Mouse (Mus musculus): ENCODE results near the gene M1ap. TPM values are rescaled to one million over a fixed set of nuclear protein-coding genes. Genes with fewer than 3 reads are reported as not detected.

The M1ap gene
- total and polyA plus RNA-seq, 2 experiments: 0.17 TPM; not detected in 1

- WGBS: 89% methylated on average over 6 of the region's 6 CpGs
- no peaks in the 10 kb centered on the region for H3K4me1 ChIP-seq (ENCODE audit: control insufficient read depth, insufficient read depth, low read length)
- no peaks in the 10 kb centered on the region for H3K27me3 ChIP-seq (ENCODE audit: control insufficient read depth, insufficient read depth, low read length)
- no peaks in the 10 kb centered on the region for H3K36me3 ChIP-seq (ENCODE audit: control insufficient read depth, insufficient read depth, low read length)
- no peak overlapping the region for H3K27ac ChIP-seq (replicated peaks; ENCODE audit: insufficient read depth, low read depth, low read length)
- TF ChIP-seq CTCF (IDR thresholded peaks at IDR 0.05; ENCODE audit: low read depth, low read length) (no peak), POLR2A (IDR thresholded peaks at IDR 0.05; ENCODE audit: extremely low read depth, insufficient read depth, low read length) (no peak)
- H3K4me3 ChIP-seq (ENCODE audit: insufficient read depth, low read depth, low read length): no peak overlapping the region
- no peak for DNase-seq (ENCODE audit: extremely low read depth, low read depth, low spot score)
- no peaks in the 10 kb centered on the region for H3K79me2 ChIP-seq (ENCODE audit: control insufficient read depth, insufficient read depth, low read length)
- H3K9ac ChIP-seq (ENCODE audit: low read depth, low read length): no peak overlapping the region
Observed at GRCm38 (mm10) chr6:83011756-83012155, 65.1 kb downstream of the M1ap start.

GRCm38 (mm10) chr6:83013444-83013843, 66.7 kb downstream of the M1ap start:
- H3K36me3 ChIP-seq (ENCODE audit: control insufficient read depth, insufficient read depth, low read length): no peaks in the 10 kb centered on the region
- no peaks in the 10 kb centered on the region for H3K4me1 ChIP-seq (ENCODE audit: control insufficient read depth, insufficient read depth, low read length)
- WGBS: 88% methylated on average over 5 of the region's 5 CpGs
- no peak overlapping the region for H3K4me3 ChIP-seq (ENCODE audit: insufficient read depth, low read depth, low read length)
- no peaks in the 10 kb centered on the region for H3K27me3 ChIP-seq (ENCODE audit: control insufficient read depth, insufficient read depth, low read length)
- DNase-seq (ENCODE audit: extremely low read depth, low read depth, low spot score): no peak
- no peak overlapping the region for H3K27ac ChIP-seq (replicated peaks; ENCODE audit: insufficient read depth, low read depth, low read length)
- no peak for TF ChIP-seq POLR2A (IDR thresholded peaks at IDR 0.05; ENCODE audit: extremely low read depth, insufficient read depth, low read length)
- TF ChIP-seq CTCF (IDR thresholded peaks at IDR 0.05; ENCODE audit: low read depth, low read length): no peak
- H3K79me2 ChIP-seq (ENCODE audit: control insufficient read depth, insufficient read depth, low read length): no peaks in the 10 kb centered on the region
- no peak overlapping the region for H3K9ac ChIP-seq (ENCODE audit: low read depth, low read length)

GRCm38 (mm10) chr6:83014482-83015466, 68.1 kb downstream of the M1ap start:
- Histone ChIP-seq H3K27ac (replicated peaks; ENCODE audit: insufficient read depth, low read depth, low read length) (no peak overlapping the region), H3K4me1 (ENCODE audit: control insufficient read depth, insufficient read depth, low read length) (no peaks in the 10 kb centered on the region), H3K27me3 (ENCODE audit: control insufficient read depth, insufficient read depth, low read length) (no peaks in the 10 kb centered on the region), H3K36me3 (ENCODE audit: control insufficient read depth, insufficient read depth, low read length) (no peaks in the 10 kb centered on the region), H3K9ac (ENCODE audit: low read depth, low read length) (no peak overlapping the region), H3K79me2 (ENCODE audit: control insufficient read depth, insufficient read depth, low read length) (no peaks in the 10 kb centered on the region), H3K4me3 (ENCODE audit: insufficient read depth, low read depth, low read length) (no peak overlapping the region)
- TF ChIP-seq CTCF (IDR thresholded peaks at IDR 0.05; ENCODE audit: low read depth, low read length): no peak
- no peak for TF ChIP-seq POLR2A (IDR thresholded peaks at IDR 0.05; ENCODE audit: extremely low read depth, insufficient read depth, low read length)
- WGBS: 72% methylated on average over 12 of the region's 12 CpGs
- no peak for DNase-seq (ENCODE audit: extremely low read depth, low read depth, low spot score)

- no peak overlapping the region for H3K4me3 ChIP-seq (ENCODE audit: insufficient read depth, low read depth, low read length)
- WGBS: 87% methylated on average over 2 of the region's 2 CpGs
- DNase-seq (ENCODE audit: extremely low read depth, low read depth, low spot score): no peak
- H3K9ac ChIP-seq (ENCODE audit: low read depth, low read length): no peak overlapping the region
- TF ChIP-seq POLR2A (IDR thresholded peaks at IDR 0.05; ENCODE audit: extremely low read depth, insufficient read depth, low read length): no peak
- no peak for TF ChIP-seq CTCF (IDR thresholded peaks at IDR 0.05; ENCODE audit: low read depth, low read length)
- no peaks in the 10 kb centered on the region for H3K36me3 ChIP-seq (ENCODE audit: control insufficient read depth, insufficient read depth, low read length)
- H3K4me1 ChIP-seq (ENCODE audit: control insufficient read depth, insufficient read depth, low read length): no peaks in the 10 kb centered on the region
- no peaks in the 10 kb centered on the region for H3K27me3 ChIP-seq (ENCODE audit: control insufficient read depth, insufficient read depth, low read length)
- H3K27ac ChIP-seq (replicated peaks; ENCODE audit: insufficient read depth, low read depth, low read length): no peak overlapping the region
- H3K79me2 ChIP-seq (ENCODE audit: control insufficient read depth, insufficient read depth, low read length): no peaks in the 10 kb centered on the region
Observed at GRCm38 (mm10) chr6:83015749-83016148, 69.0 kb downstream of the M1ap start.

- no peak for DNase-seq (ENCODE audit: extremely low read depth, low read depth, low spot score)
- no peak overlapping the region for H3K27ac ChIP-seq (replicated peaks; ENCODE audit: insufficient read depth, low read depth, low read length)
- no peak overlapping the region for H3K9ac ChIP-seq (ENCODE audit: low read depth, low read length)
Observed at GRCm38 (mm10) chr6:83017190-83017589, 70.5 kb downstream of the M1ap start.

GRCm38 (mm10) chr6:83019044-83019443, 72.3 kb downstream of the M1ap start:
- Histone ChIP-seq H3K4me1 (ENCODE audit: control insufficient read depth, insufficient read depth, low read length) (no peaks in the 10 kb centered on the region), H3K4me3 (ENCODE audit: insufficient read depth, low read depth, low read length) (no peak overlapping the region), H3K27ac (replicated peaks; ENCODE audit: insufficient read depth, low read depth, low read length) (no peak overlapping the region), H3K36me3 (ENCODE audit: control insufficient read depth, insufficient read depth, low read length) (no peaks in the 10 kb centered on the region), H3K9ac (ENCODE audit: low read depth, low read length) (no peak overlapping the region), H3K27me3 (ENCODE audit: control insufficient read depth, insufficient read depth, low read length) (no peaks in the 10 kb centered on the region), H3K79me2 (ENCODE audit: control insufficient read depth, insufficient read depth, low read length) (no peaks in the 10 kb centered on the region)
- WGBS: 75% methylated on average over 3 of the region's 3 CpGs
- DNase-seq (ENCODE audit: extremely low read depth, low read depth, low spot score): no peak
- TF ChIP-seq CTCF (IDR thresholded peaks at IDR 0.05; ENCODE audit: low read depth, low read length): no peak
- TF ChIP-seq POLR2A (IDR thresholded peaks at IDR 0.05; ENCODE audit: extremely low read depth, insufficient read depth, low read length): no peak

More at GRCm38 (mm10) chr6:83017190-83017589, 70.5 kb downstream of the M1ap start:
- Histone ChIP-seq H3K27me3 (ENCODE audit: control insufficient read depth, insufficient read depth, low read length) (no peaks in the 10 kb centered on the region), H3K36me3 (ENCODE audit: control insufficient read depth, insufficient read depth, low read length) (no peaks in the 10 kb centered on the region), H3K79me2 (ENCODE audit: control insufficient read depth, insufficient read depth, low read length) (no peaks in the 10 kb centered on the region), H3K4me3 (ENCODE audit: insufficient read depth, low read depth, low read length) (no peak overlapping the region), H3K4me1 (ENCODE audit: control insufficient read depth, insufficient read depth, low read length) (no peaks in the 10 kb centered on the region)
- WGBS: 60% methylated on average over 3 of the region's 3 CpGs
- no peak for TF ChIP-seq CTCF (IDR thresholded peaks at IDR 0.05; ENCODE audit: low read depth, low read length)
- no peak for TF ChIP-seq POLR2A (IDR thresholded peaks at IDR 0.05; ENCODE audit: extremely low read depth, insufficient read depth, low read length)
